Mouse (Mus musculus) common myeloid progenitor, adult 5-6 weeks (primary cell): ENCODE results near the gene E2f8. TPM values are rescaled to one million over a fixed set of nuclear protein-coding genes. Genes with fewer than 3 reads are reported as not detected.
A peak's percentile ranks its signal among the peaks of the same experiment; 100 is the strongest.

Experiments
- ATAC-seq: replicated peaks from 2 replicates; pipeline ENCODE4 v1.8.0; 2016; ENCODE audit warnings: low read depth, mild to moderate bottlenecking, moderate TSS enrichment, inconsistent platforms; ENCODE audit not compliant: poor library complexity, severe bottlenecking
- total RNA-seq: library from RNA; stranded (forward); fragments of 200-1000, 187-1606 nt; gene quantifications from 2 replicates; pipeline ENCODE4 v1.2.3, GENCODE M21; 2017

Gene E2f8
- 35.6 and 46.1 TPM in 2 replicates for total RNA-seq

DNA sequence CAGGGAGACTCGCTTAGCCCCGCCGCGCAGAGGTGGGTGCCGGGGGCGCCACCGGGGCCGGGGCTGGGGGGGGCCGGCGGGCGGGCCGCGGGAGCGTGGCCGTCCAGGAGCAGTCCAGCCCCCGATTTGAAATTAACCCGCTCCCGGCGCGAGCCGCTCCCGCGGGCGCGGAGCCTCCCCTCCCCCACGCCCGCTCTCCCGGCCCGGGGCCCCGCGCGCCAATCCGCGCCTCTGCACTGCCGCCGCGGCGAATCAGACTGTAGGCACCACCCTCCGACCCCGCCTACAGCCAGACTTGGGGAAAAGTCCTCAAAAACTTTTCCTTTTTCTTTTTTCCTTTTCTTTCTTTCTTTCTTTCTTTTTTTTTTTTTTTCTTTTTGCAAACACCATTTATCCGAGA is at the start of gene E2f8:
Gene E2f8, minus strand, starts transcription at position 111 of the 400 bp plus-strand sequence.
- ATAC-seq: peak; percentile 37; the same call in 1 of the 2 replicates

DNA sequence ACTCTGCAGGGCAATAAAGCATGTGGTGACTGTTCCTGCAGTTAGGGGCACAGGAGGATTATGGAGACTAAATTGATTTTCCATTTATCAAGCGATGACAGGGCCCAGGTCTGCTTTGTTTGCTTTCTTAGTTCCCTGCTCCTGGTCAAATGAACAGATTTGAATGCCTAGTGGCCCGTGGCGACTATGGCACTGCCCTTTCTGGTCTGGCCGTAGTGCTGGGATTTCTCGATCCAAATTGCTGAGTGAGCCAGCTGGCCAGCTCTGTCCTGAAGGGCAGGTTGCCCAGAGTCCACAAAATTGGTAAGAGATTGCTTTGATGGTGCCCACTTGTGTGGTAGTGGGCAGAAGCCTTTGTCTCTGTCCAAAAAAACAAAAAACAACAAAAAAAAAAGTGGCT is 49.0 kb upstream of the E2f8 start:
- no peak for ATAC-seq

DNA sequence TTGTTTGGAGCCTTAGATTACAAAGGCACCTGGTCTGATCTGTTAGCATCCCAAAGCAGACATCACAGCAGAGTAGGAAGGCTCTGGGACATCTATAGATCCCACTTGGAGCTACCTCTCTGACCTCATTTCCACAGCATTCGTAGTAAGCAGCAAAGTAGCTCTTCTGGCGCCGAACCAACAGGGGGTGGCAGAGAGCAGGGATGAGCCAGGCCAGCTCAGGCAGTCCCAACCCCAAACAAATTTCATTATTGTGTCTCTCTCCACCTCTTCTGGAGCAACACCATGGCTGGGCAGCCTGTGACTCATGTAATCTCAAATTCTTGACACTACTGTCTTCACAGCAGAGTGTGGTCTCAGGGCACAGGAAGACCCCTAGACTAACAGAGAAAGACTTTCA is 47.0 kb upstream of the E2f8 start:
- ATAC-seq: peak; percentile 88

DNA sequence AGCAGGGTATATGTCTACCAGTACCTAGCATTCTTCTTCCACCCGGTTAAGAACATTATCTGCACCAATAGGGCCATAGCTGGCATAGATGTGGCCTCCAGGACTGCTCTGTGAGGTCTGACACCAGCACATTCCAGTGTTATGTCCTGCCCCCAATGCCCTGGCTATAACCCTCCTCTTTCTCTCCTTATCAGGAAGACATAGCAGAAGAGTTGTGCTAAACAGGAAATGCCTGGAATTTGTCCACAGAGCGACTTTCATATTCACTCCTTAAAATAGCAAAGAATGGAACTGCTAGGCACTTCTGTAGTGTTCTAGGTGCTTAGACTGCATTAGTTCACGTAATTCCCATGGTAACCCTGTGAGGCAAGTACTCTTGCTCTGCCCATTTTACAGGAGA is 43.8 kb upstream of the E2f8 start:
- no peak for ATAC-seq

DNA sequence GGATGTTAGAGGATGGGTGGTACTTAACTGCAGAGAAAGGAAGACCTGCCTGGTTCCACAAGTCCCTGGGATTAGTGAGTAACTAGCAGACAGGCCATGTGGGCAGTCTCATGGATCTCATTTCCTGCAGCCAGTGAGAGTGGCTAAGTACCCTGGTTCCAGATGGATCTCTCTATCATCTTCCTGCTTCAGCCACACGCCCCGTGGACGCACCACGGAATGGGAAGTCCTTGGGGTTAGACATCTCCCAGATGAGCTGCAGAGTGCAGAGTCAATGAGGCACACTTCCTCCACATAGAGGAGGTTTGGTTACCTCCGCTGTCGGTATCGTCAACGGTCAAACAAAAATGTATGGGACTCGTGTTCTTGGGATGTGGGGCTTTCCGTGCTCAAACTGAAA is 42.2 kb upstream of the E2f8 start:
- ATAC-seq: peak; percentile 66

DNA sequence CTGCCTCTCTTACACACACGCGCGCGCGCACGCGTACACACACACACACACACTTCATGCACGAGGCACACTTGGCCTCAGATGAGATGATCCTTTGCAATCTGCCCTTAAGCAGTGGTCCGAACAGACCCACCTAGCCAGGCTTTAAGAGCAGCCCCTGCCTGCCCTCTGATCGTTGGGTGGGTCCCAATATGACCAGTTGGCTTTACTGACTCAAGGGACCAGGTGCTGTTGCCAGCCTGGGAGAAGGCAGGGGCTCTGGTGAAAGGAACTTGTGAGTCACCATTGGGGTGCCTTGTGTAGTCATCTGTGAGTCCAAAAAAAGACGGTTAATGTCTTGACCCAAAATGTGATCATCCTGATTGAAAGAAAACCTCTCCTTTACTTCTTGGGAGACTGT is 37.0 kb upstream of the E2f8 start:
- ATAC-seq: no peak

DNA sequence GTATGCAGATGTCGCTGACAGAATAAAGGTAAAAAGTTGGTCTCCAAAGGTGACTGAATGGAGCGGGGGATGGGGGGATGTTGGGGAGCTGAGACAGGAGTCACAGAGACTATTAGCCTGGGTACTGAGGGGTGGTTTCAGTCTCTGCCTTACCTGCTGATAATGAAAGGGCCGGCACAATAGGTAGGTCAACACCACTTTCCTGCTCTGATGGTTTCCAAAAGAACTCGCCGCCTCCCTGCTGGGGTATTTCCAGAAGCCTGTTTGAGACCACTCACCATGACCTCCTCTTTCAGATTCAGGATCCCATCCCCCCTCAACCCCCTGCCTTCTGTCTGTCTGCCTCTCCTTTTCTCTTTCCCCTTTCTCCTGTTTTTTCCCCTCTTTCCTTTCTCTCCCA is 36.6 kb upstream of the E2f8 start:
- no peak for ATAC-seq

DNA sequence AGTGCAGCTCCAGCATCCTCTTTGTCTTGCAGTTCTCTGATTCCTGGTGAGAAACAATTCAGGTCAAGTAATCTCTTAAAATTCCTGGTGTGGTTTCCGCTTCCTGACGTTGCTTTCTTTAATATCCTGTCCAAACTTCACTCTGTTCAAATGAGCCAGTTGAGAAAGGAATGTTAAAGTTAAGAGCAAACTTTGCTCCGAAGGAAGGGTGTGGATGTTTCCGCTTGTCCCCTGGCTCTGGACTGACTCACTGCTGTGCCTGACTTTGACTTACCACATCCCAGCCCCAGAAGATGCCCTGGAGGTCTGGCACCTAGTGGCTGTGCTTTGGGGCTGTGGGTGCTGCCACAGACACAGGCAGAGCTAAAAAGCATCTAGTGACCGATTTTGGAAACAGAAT is 36.1 kb upstream of the E2f8 start:
- 0 out of 2 replicates have a peak, but pooled peaks have one; percentile 45 for ATAC-seq

DNA sequence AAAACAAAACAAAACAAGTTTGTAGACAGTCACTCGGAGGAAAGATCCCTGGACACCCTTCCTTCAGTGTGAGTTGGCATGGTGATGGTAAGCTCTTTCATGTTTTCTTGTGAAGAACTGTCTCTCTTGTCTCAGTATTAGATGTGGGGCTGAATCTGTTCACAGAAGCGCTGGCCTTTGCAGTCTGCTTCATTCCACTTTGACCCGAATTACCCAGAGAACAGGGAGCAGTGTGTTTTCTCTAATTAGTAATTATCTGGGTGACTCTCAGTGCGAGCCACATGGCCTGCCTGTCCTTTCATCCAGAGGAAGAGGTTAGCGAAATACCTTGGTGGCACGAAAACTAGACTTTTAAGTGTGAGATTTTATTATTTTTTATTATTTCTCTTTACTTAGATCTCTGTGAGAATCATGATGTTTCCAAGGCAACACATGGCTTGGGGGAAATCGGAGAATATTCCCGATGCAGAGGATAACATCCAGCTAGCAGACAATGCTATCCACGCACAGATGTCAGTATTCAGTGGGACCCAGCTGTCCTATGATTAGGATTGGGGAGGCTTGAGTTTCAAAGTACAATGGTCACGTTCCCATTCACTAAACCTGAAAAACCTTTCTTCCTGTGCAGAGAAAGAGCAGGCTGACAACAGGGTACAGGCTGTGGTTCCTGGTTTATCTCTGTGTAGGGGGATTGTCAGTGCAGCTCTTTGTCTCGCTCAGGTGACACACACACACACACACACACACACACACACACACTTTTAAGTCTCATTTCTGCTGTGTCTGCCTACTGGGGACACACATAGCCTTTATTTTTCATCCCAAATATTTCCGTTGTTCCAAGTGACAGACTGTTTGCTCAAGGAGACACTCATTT is 33.5 kb upstream of the E2f8 start:
- ATAC-seq: no peak

DNA sequence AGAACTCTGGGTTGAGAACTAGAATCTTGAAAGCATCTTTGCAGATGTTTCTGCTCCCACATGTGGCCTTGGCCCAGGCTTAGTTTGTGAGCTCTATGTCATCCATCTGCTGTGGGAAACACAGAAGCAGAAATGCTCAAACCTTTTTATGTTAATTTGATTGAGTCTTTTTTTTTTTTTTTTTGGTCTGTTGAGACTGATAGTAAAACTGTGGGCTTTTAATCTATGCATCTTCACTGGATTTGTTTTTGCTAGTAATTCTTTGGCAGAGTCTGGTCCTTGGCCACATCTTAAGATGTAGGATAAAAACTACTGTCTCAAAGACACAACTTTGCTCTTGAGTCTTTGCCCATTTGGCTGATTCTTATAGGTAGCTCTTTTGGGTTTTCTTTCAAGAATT is 29.8 kb upstream of the E2f8 start:
- ATAC-seq: no peak

DNA sequence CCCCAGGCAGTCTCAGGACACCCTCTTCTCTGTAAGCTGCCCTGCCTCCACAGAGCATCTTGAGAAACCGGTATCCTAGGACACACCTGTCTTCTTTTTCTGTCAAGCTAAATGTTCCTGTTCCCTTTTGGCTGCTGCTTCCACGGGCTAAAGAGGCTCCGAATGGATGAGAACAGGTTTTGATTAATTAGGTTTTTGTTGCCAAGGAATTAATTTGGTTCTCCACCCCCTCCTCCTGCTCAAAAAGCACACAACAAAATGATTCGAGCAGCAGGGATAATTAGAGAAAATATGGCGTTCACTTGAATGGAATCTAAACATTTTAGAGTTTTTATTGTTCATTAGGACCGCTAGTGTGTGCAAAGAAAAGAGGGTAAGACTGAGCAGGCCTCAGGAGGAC is 28.9 kb upstream of the E2f8 start:
- no peak for ATAC-seq

DNA sequence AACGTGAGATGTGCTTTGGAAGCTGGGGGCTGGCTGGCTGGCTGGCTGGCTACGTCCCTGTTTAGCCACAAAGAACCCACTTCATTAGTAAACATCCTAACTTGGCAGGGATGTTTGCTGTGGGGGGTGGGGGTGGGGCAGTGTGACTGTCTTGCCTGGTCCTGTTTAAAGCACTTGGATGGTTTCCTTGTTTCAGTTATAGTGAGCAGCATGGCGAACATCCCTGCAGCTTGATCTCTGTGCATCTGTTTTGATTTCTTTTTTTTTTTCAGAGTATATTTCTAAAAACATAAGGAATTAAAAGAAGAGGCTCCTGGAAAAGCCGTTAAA is 27.9 kb upstream of the E2f8 start:
- peak; percentile 5; the same call in 1 of the 2 replicates for ATAC-seq

DNA sequence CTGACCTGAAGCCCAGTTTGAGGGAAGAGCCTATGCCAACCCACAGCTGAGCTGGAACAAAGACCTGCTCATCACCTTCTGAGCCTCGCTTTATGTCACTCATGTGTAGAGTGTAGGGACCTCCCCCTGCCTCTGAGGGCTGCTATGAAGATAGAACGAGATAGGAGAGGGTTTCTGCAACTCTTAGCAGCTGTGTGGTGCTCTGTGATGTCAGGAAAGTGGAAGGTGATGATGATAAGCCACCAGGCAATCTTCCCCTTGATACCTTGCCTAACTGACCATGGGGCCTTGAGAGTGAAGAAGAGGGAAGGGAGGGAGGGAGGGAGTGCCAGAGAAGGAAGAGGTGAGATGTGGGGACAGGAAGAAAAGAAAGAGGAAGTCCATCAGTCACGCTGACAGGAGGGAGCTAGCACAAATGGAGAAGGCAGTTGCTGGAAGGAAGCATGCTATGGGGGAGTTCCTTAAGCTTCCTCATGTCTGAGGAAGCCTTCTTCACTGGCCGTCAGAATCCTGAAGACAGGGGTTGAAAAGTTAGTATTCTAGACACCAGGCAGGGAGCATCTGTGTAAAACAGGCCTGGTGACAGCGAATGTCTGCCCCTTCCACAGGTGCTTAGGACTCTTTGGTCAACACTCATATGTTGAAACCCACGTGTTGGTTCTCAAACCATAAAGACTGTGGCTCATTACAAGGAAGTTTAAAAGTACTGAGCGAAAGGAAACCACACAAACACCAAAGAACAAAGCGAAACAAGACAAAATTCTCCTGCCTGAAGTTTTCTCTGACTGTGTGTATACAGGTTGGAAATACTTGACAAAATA is 27.3 kb upstream of the E2f8 start, which contains the start of gene Nav2:
Gene Nav2, plus strand, starts transcription at position 196 of the 821 bp plus-strand sequence.
- peak; percentile 88 for ATAC-seq

DNA sequence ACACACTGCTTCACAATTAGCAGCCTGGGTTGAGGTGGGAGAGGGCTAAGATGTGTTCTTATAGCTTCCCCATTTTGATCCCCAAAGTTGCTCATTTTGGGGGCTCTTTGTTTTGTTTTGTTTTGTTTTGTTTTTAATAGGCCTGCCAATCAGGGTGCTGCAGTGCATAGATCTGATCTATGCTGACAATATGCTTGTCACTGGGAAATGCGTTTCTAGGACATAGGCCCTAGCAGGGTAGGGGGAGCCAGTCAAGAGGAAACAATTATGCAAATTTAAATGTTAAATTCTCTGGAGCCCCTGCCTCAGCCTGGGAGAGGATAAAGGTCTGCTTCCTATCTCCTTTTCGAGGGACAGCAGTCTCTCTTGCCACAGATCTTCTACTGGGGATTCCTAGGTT is 21.1 kb upstream of the E2f8 start:
- no peak for ATAC-seq

DNA sequence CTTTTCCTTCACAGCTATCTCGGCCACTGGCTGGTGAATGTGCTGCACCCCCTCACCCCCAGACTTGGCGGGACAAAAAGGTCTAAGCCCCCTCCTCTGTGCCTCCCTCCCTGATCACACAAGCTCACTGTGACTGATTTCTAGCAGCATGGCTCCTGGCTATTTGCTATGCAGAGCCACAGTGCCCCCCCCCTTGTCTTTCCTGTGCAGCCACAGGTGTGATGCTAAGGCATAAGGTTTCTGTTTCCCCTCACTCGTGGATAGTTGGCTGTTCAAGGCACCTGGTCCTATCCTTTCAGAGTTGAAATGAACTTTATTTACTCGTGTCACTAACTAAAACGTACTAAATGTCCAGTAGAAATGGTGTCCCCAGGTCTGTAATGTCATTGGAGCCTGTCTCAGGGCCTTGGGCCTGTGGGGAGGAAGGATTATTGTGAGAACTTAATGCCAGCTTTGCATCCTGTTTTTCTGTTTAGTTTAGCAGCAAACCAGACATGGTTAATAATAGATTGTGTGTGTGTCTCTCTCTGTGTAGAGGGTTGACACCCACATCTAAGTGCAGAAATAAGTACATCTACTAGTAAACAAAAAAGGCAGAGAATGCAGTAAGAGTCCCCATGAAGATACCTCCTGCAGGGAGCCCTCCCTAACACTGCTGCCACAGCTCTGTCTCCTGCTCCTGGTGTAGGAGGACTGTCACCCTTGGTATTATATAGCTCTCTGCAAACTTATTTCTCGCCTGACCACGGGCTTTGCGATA is 19.2 kb upstream of the E2f8 start:
- ATAC-seq: no peak

DNA sequence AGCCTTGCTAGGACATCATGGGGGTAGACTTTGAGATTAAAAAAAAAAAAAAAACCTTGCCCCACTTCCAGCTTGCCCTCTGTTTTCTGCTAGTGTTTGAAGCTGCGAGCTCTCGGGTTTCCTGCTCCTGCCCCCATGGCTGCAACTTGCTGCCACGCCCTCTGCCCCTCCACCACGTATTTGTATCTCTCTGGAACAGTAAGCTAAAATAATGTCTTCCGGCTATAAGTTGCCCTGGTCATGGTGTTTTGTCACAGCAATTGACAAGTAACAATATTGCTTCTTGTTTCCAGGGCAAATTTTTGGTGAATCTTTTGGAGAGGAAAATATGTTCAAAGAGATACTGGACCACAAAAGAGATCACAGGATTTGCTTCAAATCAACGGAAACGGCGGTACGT is 17.0 kb upstream of the E2f8 start:
- ATAC-seq: peak; percentile 58

DNA sequence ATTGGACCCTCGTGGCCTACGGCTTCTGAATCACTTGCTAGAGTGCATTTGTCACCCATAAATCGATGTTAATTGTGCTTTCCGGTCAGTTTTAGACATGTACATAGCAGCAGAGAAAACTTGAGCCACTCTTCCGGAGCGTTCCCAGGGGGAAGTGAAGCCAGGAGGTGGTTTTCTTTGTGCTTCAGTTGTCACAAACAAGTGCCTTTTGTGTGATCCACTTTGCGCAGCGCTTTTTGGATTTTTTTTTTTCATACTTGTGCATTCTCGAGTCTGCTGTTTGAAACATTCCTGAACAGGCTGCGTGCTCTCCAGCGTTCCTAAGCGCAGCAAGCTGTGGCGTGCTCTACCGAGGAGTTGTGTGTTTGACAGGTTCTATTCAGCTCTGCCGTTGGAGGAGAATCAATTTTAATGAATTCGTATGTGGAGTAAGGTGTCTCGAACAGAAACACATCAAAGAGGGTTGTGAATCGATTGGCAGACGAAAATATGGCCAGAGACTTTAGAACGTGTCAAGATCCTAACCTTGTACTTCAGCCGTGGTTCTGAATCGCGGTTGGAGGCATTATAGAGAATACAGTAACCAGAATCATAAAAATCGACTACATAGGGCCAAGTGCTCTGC is 16.3 kb upstream of the E2f8 start:
- ATAC-seq: no peak

DNA sequence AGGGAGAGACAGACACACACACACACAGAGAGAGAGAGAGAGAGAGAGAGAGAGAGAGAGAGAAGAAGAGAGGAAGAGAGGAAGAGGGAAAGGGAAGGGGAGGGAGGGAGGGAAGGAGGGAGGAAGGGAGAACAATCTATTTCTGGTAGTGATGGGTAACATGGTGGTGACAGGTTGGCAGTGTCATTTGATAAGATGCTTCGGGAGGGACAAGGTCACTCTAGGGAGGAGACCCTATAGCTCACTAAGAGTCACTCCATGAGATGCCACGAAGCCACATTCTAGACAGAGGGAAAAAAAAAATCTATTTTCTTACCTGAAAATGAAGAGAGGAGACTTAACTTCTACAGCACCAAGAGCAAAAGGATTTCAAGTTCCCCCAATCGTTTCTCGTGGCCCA is 14.7 kb upstream of the E2f8 start:
- ATAC-seq: no peak

DNA sequence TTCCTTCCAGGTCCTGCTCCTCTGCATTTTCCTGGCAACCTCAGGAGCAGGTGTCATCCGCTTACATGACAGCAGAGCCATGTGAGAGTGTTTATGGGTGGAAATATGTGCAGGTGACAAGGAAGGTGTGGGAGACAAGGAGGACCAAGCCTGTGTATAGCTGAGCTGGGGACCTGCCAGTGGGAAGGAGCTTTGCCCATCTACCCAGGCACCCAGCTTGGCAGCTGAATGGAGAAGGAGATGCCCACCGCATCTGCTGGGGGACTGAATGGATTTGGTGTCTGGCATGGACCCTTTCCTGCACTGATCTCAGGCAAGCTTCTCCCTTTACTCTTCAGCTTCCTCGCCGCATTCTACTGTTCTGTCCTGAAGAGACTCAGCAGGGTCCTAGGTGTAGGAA is 14.1 kb upstream of the E2f8 start:
- no peak for ATAC-seq

DNA sequence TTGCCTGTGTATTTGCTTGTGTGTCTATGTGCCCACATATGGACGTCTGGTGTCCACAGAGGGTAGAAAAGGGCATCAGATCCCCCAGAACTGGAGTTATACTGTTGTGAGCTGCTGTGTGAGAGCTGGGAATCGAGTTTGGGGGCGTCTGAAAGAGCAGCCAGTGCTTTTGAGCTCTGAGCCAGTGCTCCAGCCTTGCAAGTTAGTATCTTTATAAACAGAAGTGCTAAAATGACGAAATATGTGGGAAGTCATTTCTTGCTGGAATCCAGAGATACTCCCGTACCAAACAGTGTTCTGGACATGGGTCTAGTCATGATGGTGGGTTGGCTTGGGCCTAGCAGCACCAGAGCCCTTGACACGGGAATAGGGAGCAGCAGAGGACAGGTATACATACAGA is 13.4 kb upstream of the E2f8 start:
- no peak for ATAC-seq
